Mouse (Mus musculus) lung, postnatal 14 days (tissue): ENCODE measurements around the gene Actl7b.

ENCODE experiments used
- DNase-seq: peaks from one replicate; pipeline ENCODE4 v3.0.0; 2021

Gene Actl7b

GRCm38 (mm10) chr4:56741041-56741493, at the start of gene Actl7b:
TSS of gene Actl7b (minus strand) at chr4:56741443.
- DNase-seq = no peak

DNA sequence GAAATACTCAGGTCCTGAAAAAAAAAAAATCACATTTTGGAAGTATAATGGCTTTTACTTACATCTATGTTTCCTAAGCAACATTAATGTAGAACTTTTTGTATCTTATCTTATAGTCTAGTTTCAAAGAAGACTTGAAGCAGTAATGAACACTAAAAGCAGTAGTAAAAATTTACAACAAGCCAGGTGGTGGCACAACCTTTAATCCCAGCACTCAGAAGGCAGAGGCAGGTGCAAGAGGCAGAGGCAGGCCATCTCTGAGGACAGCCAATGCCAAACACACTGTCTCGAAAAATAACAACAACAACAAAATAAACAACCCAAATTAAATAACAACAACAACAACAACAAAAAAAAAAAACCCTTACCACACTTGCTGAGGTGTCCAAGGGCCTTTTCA, 29.8 kb upstream of the Actl7b start:
- no peak for DNase-seq

DNA sequence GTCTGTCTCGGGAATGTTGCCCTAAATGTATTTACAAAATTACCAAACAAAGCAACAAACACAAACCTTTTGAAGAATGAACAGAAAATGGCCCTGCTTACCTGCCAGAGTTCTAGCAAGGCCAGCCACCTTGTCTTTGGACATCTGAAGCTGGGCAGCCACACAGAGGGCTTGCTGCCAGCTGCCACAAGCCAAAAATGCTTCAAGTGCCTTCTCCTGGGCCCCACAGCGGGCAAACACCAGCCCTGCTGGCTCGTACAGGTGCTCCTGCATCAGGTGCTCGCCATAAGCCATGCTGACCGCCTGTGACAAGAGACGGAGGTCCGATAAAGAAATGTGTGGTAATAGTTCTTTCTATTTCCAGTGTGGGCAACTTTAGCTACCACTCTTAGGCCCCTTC, 27.7 kb upstream of the Actl7b start:
- DNase-seq = peak; percentile 35

GRCm38 (mm10) chr4:56767861-56768284, 26.6 kb upstream of the Actl7b start:
- DNase-seq = peak; percentile 40

- no peak for DNase-seq
Measured at GRCm38 (mm10) chr4:56757693-56758092, 16.4 kb upstream of the Actl7b start.

- peak; percentile 53 for DNase-seq
Measured at GRCm38 (mm10) chr4:56756966-56757600, 15.8 kb upstream of the Actl7b start.

- no peak for DNase-seq
Measured at GRCm38 (mm10) chr4:56756021-56756420, 14.8 kb upstream of the Actl7b start.

DNA sequence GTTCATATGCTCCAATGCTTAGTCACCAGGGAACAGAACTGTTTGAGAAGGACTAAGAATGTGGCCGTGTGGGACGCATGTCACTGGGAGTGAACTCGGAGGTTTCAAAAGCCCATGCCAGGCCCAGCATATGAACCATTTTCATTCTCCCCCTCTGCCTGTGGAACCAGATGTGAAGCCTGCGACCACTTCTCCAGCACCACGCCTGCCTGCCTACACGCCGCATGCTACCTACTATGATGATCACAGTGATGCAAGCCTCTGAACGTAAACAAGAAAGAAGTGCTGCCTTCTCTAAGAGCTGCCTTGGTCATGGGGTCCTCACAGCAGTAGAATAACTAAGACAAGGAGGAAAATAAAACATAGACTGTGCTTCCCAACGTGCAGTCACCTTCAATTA, 6.2 kb upstream of the Actl7b start:
- DNase-seq = no peak

- DNase-seq = no peak
Measured at GRCm38 (mm10) chr4:56746345-56746744, 5.1 kb upstream of the Actl7b start.

- no peak for DNase-seq
Measured at GRCm38 (mm10) chr4:56743363-56744195, 2.3 kb upstream of the Actl7b start, which contains the start of gene Actl7a. TSS of gene Actl7a (plus strand) at chr4:56743413.

- DNase-seq = no peak
Measured at GRCm38 (mm10) chr4:56742698-56743097, 1.5 kb upstream of the Actl7b start.

DNA sequence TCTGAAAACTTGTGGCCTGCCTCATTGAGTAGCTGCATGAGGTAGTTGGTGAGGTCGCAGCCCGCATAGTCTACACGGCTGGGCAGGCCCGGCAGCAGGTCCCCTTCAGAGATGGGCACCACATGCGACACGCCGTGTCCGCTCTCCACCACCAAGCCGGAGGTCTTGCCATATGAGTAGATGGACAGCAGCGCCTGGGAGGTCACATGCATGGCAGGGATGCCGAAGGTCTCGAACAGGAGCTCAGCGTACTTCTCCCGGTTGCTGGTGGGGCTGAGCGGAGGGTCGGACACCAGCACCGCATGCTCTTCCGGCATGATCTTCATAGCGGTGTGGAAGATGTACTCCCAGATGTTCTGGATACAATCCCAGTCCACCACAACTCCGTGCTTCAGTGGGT, 632 bp downstream of the Actl7b start:
- DNase-seq = no peak

GRCm38 (mm10) chr4:56740020-56740485, 1.2 kb downstream of the Actl7b start, which contains the start of gene Gm26657:
TSS of gene Gm26657 (plus strand) at chr4:56740070.
- DNase-seq = no peak

GRCm38 (mm10) chr4:56725839-56726238, 15.4 kb downstream of the Actl7b start:
- peak; percentile 17 for DNase-seq

GRCm38 (mm10) chr4:56723237-56723636, 18.0 kb downstream of the Actl7b start:
- DNase-seq = no peak

GRCm38 (mm10) chr4:56722346-56722745, 18.9 kb downstream of the Actl7b start:
- DNase-seq = no peak

- peak; percentile 55 for DNase-seq
Measured at GRCm38 (mm10) chr4:56721469-56721868, 19.8 kb downstream of the Actl7b start.

- no peak for DNase-seq
Measured at GRCm38 (mm10) chr4:56720403-56720802, 20.8 kb downstream of the Actl7b start.

DNA sequence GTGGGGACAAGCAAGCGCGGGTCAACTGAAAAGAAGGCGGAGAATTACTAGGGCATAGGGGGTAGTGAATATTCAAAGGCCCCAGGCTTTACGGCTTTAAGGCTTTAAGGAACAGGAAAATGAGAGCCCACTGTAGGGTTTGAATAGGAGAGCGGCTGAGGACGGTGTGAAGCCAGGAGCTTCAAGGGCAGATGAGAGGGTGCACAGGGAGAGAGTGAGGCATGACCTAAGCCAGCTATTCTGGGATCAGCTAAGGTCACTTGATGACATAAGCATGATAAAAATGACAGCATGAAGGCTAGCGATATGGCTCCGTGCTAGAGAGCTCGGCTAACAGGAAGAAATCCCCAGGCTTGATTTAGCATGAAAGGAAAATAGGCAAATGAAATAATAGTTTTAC, 21.8 kb downstream of the Actl7b start:
- DNase-seq = no peak

GRCm38 (mm10) chr4:56718573-56719442, 22.4 kb downstream of the Actl7b start:
- DNase-seq = no peak

GRCm38 (mm10) chr4:56717932-56718331, 23.3 kb downstream of the Actl7b start:
- DNase-seq = no peak

DNA sequence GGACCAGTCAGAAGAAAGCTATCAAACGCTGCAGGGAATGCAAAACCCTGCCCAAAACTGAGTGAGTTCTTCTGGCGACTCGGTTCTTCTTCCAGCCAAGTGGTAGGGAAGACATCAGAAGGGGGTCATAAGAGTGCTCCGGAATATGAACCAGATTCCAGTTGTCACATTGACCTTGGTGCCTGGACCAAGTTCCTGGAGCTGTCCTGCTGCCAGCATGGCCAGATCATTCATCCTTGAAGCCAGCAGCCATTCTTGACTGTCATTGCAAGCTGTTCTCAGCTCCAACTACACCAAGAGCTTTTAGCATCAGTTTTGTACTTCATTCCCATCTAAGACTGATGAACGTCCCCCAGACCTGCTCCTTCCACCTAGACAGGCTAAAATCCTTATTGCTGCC, 24.4 kb downstream of the Actl7b start:
- DNase-seq = no peak

- no peak for DNase-seq
Measured at GRCm38 (mm10) chr4:56713155-56713554, 28.1 kb downstream of the Actl7b start.
